Mouse (Mus musculus) Patski (cell line): ENCODE data around the gene Slc12a6. TPM values are rescaled to one million over a fixed set of nuclear protein-coding genes. Genes with fewer than 3 reads are reported as not detected.

Source experiments
- ATAC-seq: fragments of 100-300 bp; one replicate; pipeline ENCODE4 v1.8.0; 2021
- CTCF ChIA-PET: fragments of 350-600 bp; sonication (Branson Sonifier 250); formaldehyde crosslinking; loops from one replicate; lab custom pipeline; 2022; ENCODE audit warnings: inconsistent platforms; lab: Charles Lee
- POLR2A ChIA-PET: fragments of 350-600 bp; sonication (Branson Sonifier 250); formaldehyde crosslinking; loops from one replicate; lab custom pipeline; 2022; ENCODE audit warnings: antibody characterized with exemption, inconsistent platforms; lab: Charles Lee
- DNase-seq: peaks from one replicate; pipeline ENCODE4 v3.0.0-alpha.2; 2011; ENCODE audit warnings: low read depth, low spot score
- H3K27me3 ChIP-seq: fragments of 371-371 bp; one replicate; pipeline ENCODE4 v1.5.1; 2021
- CTCF ChIP-seq: fragments of 100-300 bp; IDR thresholded peaks from one replicate; pipeline ENCODE4 v1.5.1; 2021
- in situ Hi-C: fragments of 300-500 bp; cut with MboI; formaldehyde crosslinking; loops from 3 replicates; pipeline ENCODE4 v1.11.1; 2018; ENCODE audit warnings: low pct_unique_long_range_greater_than_20kb, mixed read lengths
- polyA plus RNA-seq: library from polyadenylated mRNA; unstranded; gene quantifications from one replicate; pipeline ENCODE4 v1.2.3, GENCODE M21; 2021

Slc12a6 gene
- 25.5 TPM for polyA plus RNA-seq

GRCm38 (mm10) chr2:112265448-112266241, at the start of gene Slc12a6:
Slc12a6 (plus strand) TSS chr2:112265825.
- no peak for TF ChIP-seq CTCF
- ATAC-seq, result peak; percentile 86
- ChIA-PET POLR2A (interaction anchor here (0.6 to 2.2 kb wide), 4 partner anchors 19 to 114 kb away, joined by 3 to 6 read pairs (median 4); no protein-coding TSS in a partner anchor), CTCF (interaction anchor here (0.8 to 1.5 kb wide), 7 partner anchors 10 to 114 kb away, joined by 3 to 4 read pairs (median 3); partner anchors contain the start of gene Katnbl1)
- DNase-seq, result no peak
- H3K27me3 ChIP-seq, result no peaks in the 10 kb centered on the region
- in situ Hi-C loops, result loop anchor here (5.0 to 10.0 kb wide), 2 partner anchors 99 to 217 kb away; partner anchors contain the start of genes Chrm5 and Emc4

GRCm38 (mm10) chr2:112215977-112216376, 49.6 kb upstream of the Slc12a6 start:
- ChIA-PET POLR2A (no interaction called here), CTCF (interaction anchor here (0.7 to 2.1 kb wide), 4 partner anchors 15 to 37 kb away, joined by 3 to 9 read pairs (median 4); no protein-coding TSS in a partner anchor)
- H3K27me3 ChIP-seq, result no peaks in the 10 kb centered on the region
- DNase-seq (no peak), ATAC-seq (peak; percentile 79)
- peak; percentile 57 for TF ChIP-seq CTCF
- in situ Hi-C loops, result loop anchor here (25.0 kb wide), 1 partner anchor 1229 kb away; no protein-coding TSS in a partner anchor

DNA sequence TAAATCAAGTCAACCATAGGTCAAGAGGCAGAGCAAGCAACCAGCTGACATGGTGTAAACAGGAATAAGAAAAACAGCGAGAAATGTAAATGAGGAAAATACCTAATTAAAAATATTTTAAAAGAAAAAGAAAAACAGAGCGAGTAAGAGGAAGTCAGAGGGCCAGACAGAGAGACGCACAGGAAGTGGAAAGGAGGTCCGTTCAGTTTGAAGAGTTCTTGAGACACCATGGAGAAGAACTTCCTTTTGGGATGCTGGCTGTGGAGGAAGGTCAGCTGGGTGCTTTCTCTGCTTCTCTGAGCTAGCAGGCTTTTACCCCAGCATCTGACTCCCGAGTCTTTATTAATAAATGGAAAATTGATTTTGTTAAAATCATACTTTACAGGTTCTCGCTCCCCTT, 48.0 kb upstream of the Slc12a6 start:
- in situ Hi-C loops, result loop anchor here (25.0 kb wide), 1 partner anchor 1230 kb away; no protein-coding TSS in a partner anchor
- ChIA-PET CTCF (interaction anchor here (2.1 kb wide), 1 partner anchor 21 kb away, joined by 9 read pairs; no protein-coding TSS in a partner anchor), POLR2A (no interaction called here)
- no peak for TF ChIP-seq CTCF
- ATAC-seq (no peak), DNase-seq (no peak)
- H3K27me3 ChIP-seq, result no peaks in the 10 kb centered on the region

- ATAC-seq (no peak), DNase-seq (no peak)
- ChIA-PET POLR2A (interaction anchor here (0.6 kb wide), 1 partner anchor 132 kb away, joined by 4 read pairs; no protein-coding TSS in a partner anchor), CTCF (interaction anchor here (1.1 kb wide), 1 partner anchor 27 kb away, joined by 3 read pairs; no protein-coding TSS in a partner anchor)
- no peaks in the 10 kb centered on the region for H3K27me3 ChIP-seq
- TF ChIP-seq CTCF, result no peak
- in situ Hi-C loops, result loop anchor here (25.0 kb wide), 1 partner anchor 1234 kb away; no protein-coding TSS in a partner anchor
These were observed 44.7 kb upstream of the Slc12a6 start for GRCm38 (mm10) chr2:112220880-112221279.

DNA sequence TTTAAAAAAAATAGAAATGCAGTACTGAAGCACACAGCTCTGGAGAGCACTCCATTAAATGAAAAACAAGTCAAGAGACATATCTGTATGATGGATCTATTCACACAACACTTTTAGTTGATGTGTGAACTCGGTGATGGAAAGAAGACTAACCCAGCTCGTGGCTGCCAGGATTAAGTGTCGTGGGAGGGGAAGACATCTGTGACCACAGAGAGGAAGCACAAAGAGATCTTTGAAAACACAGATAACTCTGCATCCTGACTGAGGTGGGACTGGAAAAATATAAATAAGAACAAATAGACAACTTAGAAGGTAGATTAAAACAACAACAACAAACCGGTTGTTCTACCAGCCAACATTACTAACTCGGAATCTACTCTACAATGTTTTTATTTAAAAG, 43.0 kb upstream of the Slc12a6 start:
- POLR2A ChIA-PET, result interaction anchor here (0.6 kb wide), 1 partner anchor 22 kb away, joined by 4 read pairs; no protein-coding TSS in a partner anchor
- no peaks in the 10 kb centered on the region for H3K27me3 ChIP-seq
- CTCF ChIA-PET, result interaction anchor here (0.9 kb wide), 1 partner anchor 25 kb away, joined by 3 read pairs; no protein-coding TSS in a partner anchor
- TF ChIP-seq CTCF, result no peak
- no peak for ATAC-seq
- no peak for DNase-seq
- in situ Hi-C loops, result loop anchor here (25.0 kb wide), 1 partner anchor 1235 kb away; no protein-coding TSS in a partner anchor

GRCm38 (mm10) chr2:112224356-112224755, 41.3 kb upstream of the Slc12a6 start:
- DNase-seq (no peak), ATAC-seq (no peak)
- CTCF ChIA-PET, result no interaction called here
- H3K27me3 ChIP-seq, result no peaks in the 10 kb centered on the region
- TF ChIP-seq CTCF, result no peak
- POLR2A ChIA-PET, result no interaction called here
- in situ Hi-C loops, result loop anchor here (25.0 kb wide), 1 partner anchor 1237 kb away; no protein-coding TSS in a partner anchor

- CTCF ChIA-PET, result no interaction called here
- DNase-seq, result no peak
- no peak for ATAC-seq
- TF ChIP-seq CTCF, result no peak
- in situ Hi-C loops, result no loop called here
- POLR2A ChIA-PET, result no interaction called here
- H3K27me3 ChIP-seq, result peaks cover 3% of the 10 kb centered on the region
These were observed 33.0 kb upstream of the Slc12a6 start for GRCm38 (mm10) chr2:112232623-112233022.

- ChIA-PET POLR2A (interaction anchor here (0.5 kb wide), 1 partner anchor 29 kb away, joined by 4 read pairs; the partner anchor contains the start of gene Slc12a6), CTCF (interaction anchor here (0.7 kb wide), 1 partner anchor 18 kb away, joined by 3 read pairs; no protein-coding TSS in a partner anchor)
- ATAC-seq (no peak), DNase-seq (no peak)
- in situ Hi-C loops, result no loop called here
- TF ChIP-seq CTCF, result no peak
- H3K27me3 ChIP-seq, result peaks cover 3% of the 10 kb centered on the region
These were observed 29.0 kb upstream of the Slc12a6 start for GRCm38 (mm10) chr2:112236620-112237019.

DNA sequence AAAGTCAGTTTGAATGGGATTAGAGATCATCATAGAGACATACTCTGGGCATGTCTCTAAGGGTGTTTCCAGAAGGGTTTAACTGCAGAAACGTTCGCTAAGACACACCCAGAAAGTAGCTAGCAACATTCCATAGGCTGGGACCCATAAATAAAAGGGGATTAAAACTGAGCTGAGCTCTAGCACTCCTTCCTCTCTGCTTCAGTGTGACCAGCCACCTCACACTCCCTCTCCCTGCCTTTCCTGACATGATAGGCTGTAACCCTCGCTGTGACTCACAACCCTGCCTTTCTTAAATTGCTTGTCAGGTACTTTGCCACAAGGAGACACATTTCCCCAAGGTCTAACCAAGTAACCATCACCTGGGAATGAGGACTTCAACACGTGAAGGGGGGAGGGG, 27.6 kb upstream of the Slc12a6 start:
- no peak for TF ChIP-seq CTCF
- ChIA-PET POLR2A (no interaction called here), CTCF (interaction anchor here (1.1 to 3.1 kb wide), 4 partner anchors 13 to 22 kb away, joined by 3 to 9 read pairs (median 5); partner anchors contain the start of gene Nutm1)
- in situ Hi-C loops, result no loop called here
- no peaks in the 10 kb centered on the region for H3K27me3 ChIP-seq
- ATAC-seq (no peak), DNase-seq (no peak)
